Mouse (Mus musculus) limb, embryonic 11.5 days (tissue): Measurements from ENCODE around the gene Amz1. TPM values are rescaled to one million over a fixed set of nuclear protein-coding genes. Genes with fewer than 3 reads are reported as not detected.

Experiments
- ATAC-seq: fragments of 200-750 bp; cut with Nextera tagmentation; 2 replicates; pipeline ENCODE4 v1.8.0; 2017; ENCODE audit warnings: low read depth; ENCODE audit not compliant: insufficient number of reproducible peaks, low FRiP score, low TSS enrichment
- DNase-seq: peaks from one replicate; pipeline ENCODE4 v3.0.0-alpha.2; 2015; ENCODE audit warnings: low spot score
- H3K27ac ChIP-seq: fragments of 300-500 bp; sonication (generic); replicated peaks from 2 replicates; pipeline ENCODE4 v1.5.1; 2014; ENCODE audit warnings: low read depth, mild to moderate bottlenecking, low read length
- H3K27me3 ChIP-seq: fragments of 300-500 bp; sonication (generic); 2 replicates; pipeline ENCODE4 v1.6.1; 2014; ENCODE audit warnings: mild to moderate bottlenecking, low read length, mixed read lengths; ENCODE audit not compliant: control insufficient read depth, insufficient read depth
- H3K36me3 ChIP-seq: fragments of 300-500 bp; sonication (generic); 2 replicates; pipeline ENCODE4 v1.6.1; 2014; ENCODE audit warnings: mild to moderate bottlenecking, low read length, moderate library complexity, mixed read lengths; ENCODE audit not compliant: control insufficient read depth, insufficient read depth
- H3K4me1 ChIP-seq: fragments of 300-500 bp; sonication (generic); 2 replicates; pipeline ENCODE4 v1.6.1; 2014; ENCODE audit warnings: low read length, mixed read lengths; ENCODE audit not compliant: control insufficient read depth, insufficient read depth
- H3K4me2 ChIP-seq: fragments of 300-500 bp; sonication (generic); 2 replicates; pipeline ENCODE4 v1.6.1; 2014; ENCODE audit warnings: low read depth, mild to moderate bottlenecking, moderate library complexity; ENCODE audit not compliant: severe bottlenecking
- H3K4me3 ChIP-seq: fragments of 300-500 bp; sonication (generic); 2 replicates; pipeline ENCODE4 v1.5.1; 2014; ENCODE audit warnings: low read depth, low read length
- H3K9ac ChIP-seq: fragments of 300-500 bp; sonication (generic); 2 replicates; pipeline ENCODE4 v1.6.1; 2014; ENCODE audit warnings: mild to moderate bottlenecking, low read length
- H3K9me3 ChIP-seq: fragments of 300-500 bp; sonication (generic); 2 replicates; pipeline ENCODE4 v1.6.1; 2016; ENCODE audit warnings: low read length; ENCODE audit not compliant: control insufficient read depth
- WGBS: fragments of 180-500 bp; shearing (Covaris S2); extraction: QIAGEN DNeasy Blood & Tissue Kit; methylation state at CpG from one replicate; pipeline ENCODE4 v1.1.7; 2014; 5-methylcytosine and 5-hydroxymethylcytosine counted together
- polyA plus RNA-seq: library from polyadenylated mRNA; unstranded; fragments of >200 nt; fragmentation: Nextera tagmentation; extraction: Ambion mirVana; gene quantifications from 2 replicates; pipeline ENCODE4 v1.2.1, GENCODE M21; 2014

The Amz1 gene
- polyA plus RNA-seq, 1 experiment from 2014 or later, result 0.52 TPM

DNA sequence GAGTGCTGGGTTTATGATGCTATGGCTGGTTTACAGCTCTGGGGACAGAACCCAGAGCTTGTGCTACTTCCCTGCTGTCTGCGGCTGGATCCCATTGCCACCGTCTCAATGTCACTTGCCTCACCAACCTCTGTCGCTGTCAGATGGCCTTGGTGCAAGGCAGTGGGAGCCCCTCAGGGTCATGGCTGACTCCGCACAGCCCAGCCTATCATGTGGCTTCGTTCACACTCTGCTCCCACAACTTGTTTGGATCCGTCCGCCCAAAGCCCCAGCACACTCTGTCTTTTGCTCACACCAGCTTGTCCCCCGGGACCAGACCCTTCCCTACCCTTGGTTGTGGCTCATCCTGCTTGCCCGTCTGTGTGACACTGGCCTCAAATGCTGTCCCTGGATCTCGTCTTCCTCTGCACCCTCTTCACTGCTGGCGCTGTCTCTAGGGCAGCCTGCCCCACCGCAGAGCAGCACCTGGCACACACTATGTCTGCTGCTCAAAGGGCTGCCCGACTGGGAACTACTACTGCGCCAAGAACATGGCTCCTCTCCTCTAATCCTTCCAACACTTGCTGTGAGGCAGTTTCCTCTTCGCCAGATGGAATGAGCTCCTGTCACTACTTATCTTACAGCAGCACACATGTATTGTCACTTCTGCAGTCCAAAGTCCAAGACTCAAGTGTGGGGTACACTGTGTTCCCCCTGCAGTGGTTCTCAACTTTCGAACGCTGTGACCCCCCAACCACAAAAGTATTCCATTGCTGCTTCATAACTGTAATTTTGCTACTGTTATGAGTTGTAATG, 3.2 kb downstream of the Amz1 start:
- ATAC-seq (no peak), DNase-seq (no peak)
- Histone ChIP-seq H3K4me3 (no peak overlapping the region), H3K9ac (no peak overlapping the region), H3K9me3 (no peaks in the 10 kb centered on the region), H3K4me2 (no peak overlapping the region), H3K4me1 (no peaks in the 10 kb centered on the region), H3K36me3 (no peaks in the 10 kb centered on the region), H3K27me3 (no peaks in the 10 kb centered on the region), H3K27ac (no peak overlapping the region)
- WGBS, result 77% methylated on average over 17 of the region's 17 CpGs

DNA sequence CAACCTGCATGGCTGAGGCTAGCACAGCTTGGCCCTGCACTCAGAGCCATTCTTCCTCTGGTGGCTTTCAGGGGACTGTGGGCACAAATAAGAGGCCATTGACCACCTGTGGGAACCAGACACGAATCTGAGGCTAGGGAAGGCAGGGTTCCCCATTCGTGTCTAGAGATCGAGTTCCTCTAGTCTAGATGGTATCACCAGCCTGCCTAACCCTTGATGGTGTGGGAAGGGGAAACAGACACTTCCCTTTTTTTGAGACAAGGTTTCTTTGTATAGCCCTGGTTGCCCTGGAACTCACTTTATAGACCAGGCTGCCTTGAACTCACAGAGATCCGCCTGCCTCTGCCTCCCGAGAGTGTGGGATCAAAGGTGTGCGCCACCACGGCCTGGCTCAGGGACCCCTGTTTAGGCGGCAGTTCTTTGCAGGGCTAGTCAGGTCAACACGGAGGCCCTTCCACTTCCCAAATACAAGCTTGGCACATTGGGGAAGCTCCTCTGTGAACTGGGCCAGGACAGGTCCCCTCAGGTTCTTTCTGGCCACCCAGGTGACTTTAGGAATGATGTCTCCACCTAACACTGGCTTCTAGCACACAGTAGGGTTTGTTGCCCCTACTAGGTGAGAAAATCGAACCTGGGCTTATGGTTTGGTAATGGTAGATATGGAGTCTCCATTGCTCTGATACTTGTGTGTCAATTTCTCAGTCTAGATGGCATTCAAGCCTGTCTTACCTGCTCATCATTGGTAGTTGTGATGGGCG, 7.3 kb downstream of the Amz1 start:
- H3K27ac ChIP-seq, result no peak overlapping the region
- DNase-seq (no peak), ATAC-seq (no peak)
- H3K36me3 ChIP-seq, result no peaks in the 10 kb centered on the region
- H3K4me2 ChIP-seq, result no peak overlapping the region
- H3K27me3 ChIP-seq, result peaks cover 12% of the 10 kb centered on the region
- peaks cover 5% of the 10 kb centered on the region; the same call in 1 of the 2 replicates for H3K4me1 ChIP-seq
- H3K4me3 ChIP-seq, result no peak overlapping the region
- H3K9me3 ChIP-seq, result 0 out of 2 replicates have a peak, but pooled peaks cover 2% of the 10 kb centered on the region
- no peak overlapping the region for H3K9ac ChIP-seq
- 83% methylated on average over 11 of the region's 11 CpGs for WGBS

DNA sequence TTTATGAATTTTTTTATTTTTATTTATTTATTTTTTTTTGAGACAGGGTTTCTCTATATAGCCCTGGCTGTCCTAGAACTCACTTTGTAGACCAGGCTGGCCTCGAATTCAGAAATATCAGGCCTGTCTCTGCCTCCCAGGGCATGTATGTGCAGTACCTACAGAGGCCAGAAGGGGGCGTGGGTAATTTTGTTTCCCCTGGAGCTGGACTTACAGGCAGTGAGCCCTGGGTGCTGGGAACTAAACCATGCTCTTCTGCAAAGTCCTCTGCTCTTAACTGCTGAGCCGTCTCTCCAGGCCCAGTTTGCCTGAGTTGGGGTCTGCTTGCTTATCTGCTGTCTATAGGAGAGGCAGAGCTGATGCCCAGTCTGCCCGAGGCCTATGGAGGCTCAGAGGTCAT, 8.3 kb downstream of the Amz1 start:
- no peak overlapping the region for H3K4me3 ChIP-seq
- no peak for ATAC-seq
- H3K27me3 ChIP-seq, result peaks cover 19% of the 10 kb centered on the region
- WGBS, result 63% methylated on average over 4 of the region's 4 CpGs
- peak; percentile 52 for DNase-seq
- H3K9ac ChIP-seq, result no peak overlapping the region
- H3K36me3 ChIP-seq, result no peaks in the 10 kb centered on the region
- H3K27ac ChIP-seq, result no peak overlapping the region
- no peak overlapping the region for H3K4me2 ChIP-seq
- 0 out of 2 replicates have a peak, but pooled peaks cover 2% of the 10 kb centered on the region for H3K9me3 ChIP-seq
- peaks cover 5% of the 10 kb centered on the region; the same call in 1 of the 2 replicates for H3K4me1 ChIP-seq

DNA sequence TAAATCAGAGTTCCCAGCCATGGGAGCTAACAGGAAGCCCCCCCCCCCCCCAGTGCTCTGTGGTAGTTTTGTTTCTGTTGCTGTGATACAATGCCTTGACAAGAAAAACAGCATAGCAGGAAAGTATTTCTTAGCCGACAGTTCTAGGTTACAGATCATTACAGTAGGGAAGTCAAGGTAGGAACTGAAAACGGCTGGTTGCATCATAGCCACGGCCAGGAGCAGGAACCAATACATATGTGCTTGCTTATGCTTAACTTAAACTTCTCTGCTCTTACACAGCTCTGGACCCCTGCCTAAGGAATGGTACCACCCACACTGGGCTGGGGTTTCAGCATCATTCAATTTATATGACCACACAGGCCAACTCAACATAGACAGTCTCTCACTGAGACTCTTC, 9.4 kb downstream of the Amz1 start:
- Histone ChIP-seq H3K27me3 (peaks cover 21% of the 10 kb centered on the region), H3K9me3 (0 out of 2 replicates have a peak, but pooled peaks cover 2% of the 10 kb centered on the region), H3K36me3 (no peaks in the 10 kb centered on the region), H3K9ac (no peak overlapping the region), H3K27ac (no peak overlapping the region), H3K4me1 (peaks cover 5% of the 10 kb centered on the region; the same call in 1 of the 2 replicates), H3K4me2 (no peak overlapping the region), H3K4me3 (no peak overlapping the region)
- ATAC-seq (no peak), DNase-seq (no peak)
- 88% methylated on average over 3 of the region's 3 CpGs for WGBS

DNA sequence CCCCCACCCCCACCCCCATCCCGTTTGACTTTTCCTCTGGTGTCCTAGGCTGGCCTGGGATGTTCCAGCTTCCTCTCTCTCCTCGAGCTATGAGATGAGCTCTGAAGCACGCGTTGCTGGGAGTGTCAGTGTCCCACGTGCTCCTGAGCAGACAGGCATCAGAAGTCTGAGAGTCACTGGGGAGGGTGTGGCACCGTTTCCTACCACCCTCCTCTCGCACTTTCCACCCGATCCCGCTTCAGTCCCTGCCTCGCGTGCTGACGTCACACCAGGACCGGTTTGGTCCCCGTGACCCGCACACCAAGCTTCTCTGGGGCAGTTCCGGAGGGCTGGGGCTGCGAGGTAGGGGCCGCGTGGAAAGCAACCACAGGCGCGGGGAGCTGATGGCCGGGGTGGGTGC, 11.4 kb downstream of the Amz1 start:
- peak overlapping the region; percentile 51 for H3K4me2 ChIP-seq
- no peak overlapping the region for H3K27ac ChIP-seq
- H3K36me3 ChIP-seq, result no peaks in the 10 kb centered on the region
- peak; percentile 38 for DNase-seq
- peak overlapping the region; percentile 43; the same call in 1 of the 2 replicates for H3K9ac ChIP-seq
- WGBS, result 2% methylated on average over 22 of the region's 22 CpGs
- peaks cover 21% of the 10 kb centered on the region for H3K27me3 ChIP-seq
- H3K4me1 ChIP-seq, result peaks cover 5% of the 10 kb centered on the region; the same call in 1 of the 2 replicates
- H3K4me3 ChIP-seq, result peak overlapping the region; percentile 20
- no peak; the same call in 1 of the 2 replicates for ATAC-seq
- H3K9me3 ChIP-seq, result 0 out of 2 replicates have a peak, but pooled peaks cover 2% of the 10 kb centered on the region

DNA sequence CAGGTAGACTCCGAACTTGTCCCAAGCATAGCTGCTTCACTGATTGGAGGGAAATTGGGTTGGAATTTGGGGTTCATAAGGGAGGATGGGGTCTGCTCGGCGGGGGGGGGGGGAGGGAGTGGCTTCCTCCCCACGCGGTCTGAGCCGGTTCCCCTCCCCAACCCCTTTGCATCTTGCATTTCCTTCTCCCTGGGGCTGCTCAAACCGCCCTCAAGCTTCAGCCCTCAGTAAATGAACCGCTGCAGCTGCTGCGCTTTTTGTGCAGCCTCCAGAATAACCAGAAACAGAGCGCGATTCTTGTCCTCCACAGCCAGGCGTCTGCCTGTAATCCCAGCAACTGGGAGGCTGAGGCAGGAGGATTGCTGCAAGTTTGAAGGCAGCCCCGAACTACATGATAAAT, 12.2 kb downstream of the Amz1 start:
- Histone ChIP-seq H3K27ac (no peak overlapping the region), H3K9me3 (0 out of 2 replicates have a peak, but pooled peaks cover 2% of the 10 kb centered on the region), H3K27me3 (peaks cover 21% of the 10 kb centered on the region), H3K4me2 (0 out of 2 replicates have a peak overlapping the region, but pooled peaks have one; percentile 51), H3K4me3 (no peak overlapping the region), H3K36me3 (no peaks in the 10 kb centered on the region), H3K9ac (no peak overlapping the region), H3K4me1 (peaks cover 5% of the 10 kb centered on the region; the same call in 1 of the 2 replicates)
- no peak for ATAC-seq
- DNase-seq, result no peak
- WGBS, result 18% methylated on average over 9 of the region's 13 CpGs

DNA sequence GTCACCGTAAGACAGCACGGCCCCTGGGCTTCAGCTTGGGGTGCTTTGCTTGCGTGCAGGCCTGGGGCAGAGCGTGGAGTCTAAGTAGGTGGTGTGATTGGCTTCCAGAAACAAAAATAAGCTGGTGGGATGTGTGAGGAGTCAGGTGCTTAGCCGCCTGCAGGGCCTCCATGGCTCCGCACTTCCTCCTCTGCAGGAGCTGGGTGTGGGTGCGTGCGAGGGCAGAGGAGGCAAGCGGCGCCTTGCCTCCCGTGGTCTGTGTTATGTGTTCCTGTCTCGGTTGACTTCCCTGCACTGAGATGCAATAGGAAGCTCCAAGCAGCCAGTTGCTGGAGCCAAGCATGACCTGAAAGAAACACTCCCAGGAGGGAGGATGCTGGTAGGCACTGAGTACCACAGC, 15.9 kb downstream of the Amz1 start:
- Histone ChIP-seq H3K4me1 (peaks cover 5% of the 10 kb centered on the region; the same call in 1 of the 2 replicates), H3K27ac (no peak overlapping the region)
- no peak for ATAC-seq

DNA sequence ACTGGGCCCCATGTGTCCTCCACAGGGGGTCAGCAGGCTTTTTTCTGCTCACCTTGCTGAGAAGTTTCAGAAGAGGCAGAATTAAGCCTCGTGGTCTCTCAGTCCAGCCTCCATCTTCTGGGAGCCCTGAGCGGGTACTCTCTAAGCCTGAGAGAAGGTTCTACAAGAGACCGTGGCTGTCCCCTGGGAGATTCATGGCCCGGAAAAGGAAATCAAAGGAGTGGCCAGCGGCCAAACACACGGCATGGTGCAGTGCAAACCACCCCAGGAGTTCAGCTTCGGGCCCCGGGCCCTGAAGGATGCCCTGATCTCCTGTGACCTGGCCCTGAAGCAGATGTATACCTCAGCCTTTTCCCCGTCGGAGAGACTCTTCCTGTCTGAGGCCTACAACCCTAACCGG, 17.1 kb downstream of the Amz1 start:
- peaks cover 10% of the 10 kb centered on the region for H3K27me3 ChIP-seq
- H3K36me3 ChIP-seq, result no peaks in the 10 kb centered on the region
- no peak overlapping the region for H3K27ac ChIP-seq
- no peak overlapping the region for H3K9ac ChIP-seq
- WGBS, result 79% methylated on average over 11 of the region's 11 CpGs
- H3K9me3 ChIP-seq, result peaks cover 4% of the 10 kb centered on the region; the same call in 1 of the 2 replicates
- H3K4me2 ChIP-seq, result no peak overlapping the region
- DNase-seq (no peak), ATAC-seq (no peak)
- no peaks in the 10 kb centered on the region for H3K4me1 ChIP-seq
- H3K4me3 ChIP-seq, result no peak overlapping the region

More for the DNA sequence above, 15.9 kb downstream of the Amz1 start:
- no peak for DNase-seq
- H3K36me3 ChIP-seq, result no peaks in the 10 kb centered on the region
- 86% methylated on average over 12 of the region's 12 CpGs for WGBS
- no peak overlapping the region for H3K4me2 ChIP-seq
- no peak overlapping the region for H3K9ac ChIP-seq
- peaks cover 19% of the 10 kb centered on the region for H3K27me3 ChIP-seq
- H3K9me3 ChIP-seq, result peaks cover 5% of the 10 kb centered on the region; the same call in 1 of the 2 replicates
- H3K4me3 ChIP-seq, result no peak overlapping the region
